Mouse (Mus musculus): Measurements from ENCODE around the gene Atn1. TPM values are rescaled to one million over a fixed set of nuclear protein-coding genes. Genes with fewer than 3 reads are reported as not detected.

Gene Atn1
- polyA plus RNA-seq, 1 experiment from 2014 or later, result 13.1 TPM

- peak within 1 kb of the TSS; percentile 100 for H3K27ac ChIP-seq (ENCODE audit: low read length)
- no peaks in the 10 kb centered on the region for H3K9me3 ChIP-seq (replicated peaks; ENCODE audit: control insufficient read depth, low read length)
- peak within 1 kb of the TSS; percentile 47 for H3K9ac ChIP-seq (ENCODE audit: low read length)
- H3K27me3 ChIP-seq (ENCODE audit: control insufficient read depth, insufficient read depth, low read length), result no peaks in the 10 kb centered on the region
- peak within 1 kb of the TSS; percentile 48 for H3K4me2 ChIP-seq (ENCODE audit: low read depth, low read length)
- WGBS, result 21% methylated on average over 15 of the region's 15 CpGs
- peak within 1 kb of the TSS; percentile 29 for H3K4me3 ChIP-seq (replicated peaks; ENCODE audit: low read length)
- peaks cover 5% of the 10 kb centered on the region; the same call in 1 of the 2 replicates for H3K36me3 ChIP-seq (ENCODE audit: control insufficient read depth, insufficient read depth, low read length)
- peak; percentile 80 for ATAC-seq (ENCODE audit: insufficient read depth, low FRiP score)
- peaks cover 23% of the 10 kb centered on the region for H3K4me1 ChIP-seq (ENCODE audit: control insufficient read depth, insufficient read depth, low read length)
These were observed 17.8 kb downstream of the Atn1 start, which contains the start of gene Ptpn6 for GRCm38 (mm10) chr6:124738511-124739023. Ptpn6 (minus strand) TSS chr6:124738714.

GRCm38 (mm10) chr6:124737040-124737439 is 19.3 kb downstream of the Atn1 start:
- Histone ChIP-seq H3K4me2 (ENCODE audit: low read depth, low read length) (no peak overlapping the region), H3K4me1 (ENCODE audit: control insufficient read depth, insufficient read depth, low read length) (peaks cover 23% of the 10 kb centered on the region), H3K9ac (ENCODE audit: low read length) (no peak overlapping the region), H3K36me3 (ENCODE audit: control insufficient read depth, insufficient read depth, low read length) (no peaks in the 10 kb centered on the region), H3K9me3 (replicated peaks; ENCODE audit: control insufficient read depth, low read length) (no peaks in the 10 kb centered on the region), H3K27ac (ENCODE audit: low read length) (no peak overlapping the region), H3K27me3 (ENCODE audit: control insufficient read depth, insufficient read depth, low read length) (no peaks in the 10 kb centered on the region), H3K4me3 (replicated peaks; ENCODE audit: low read length) (no peak overlapping the region)
- WGBS, result 86% methylated on average over 11 of the region's 11 CpGs
- no peak for ATAC-seq (ENCODE audit: insufficient read depth, low FRiP score)

GRCm38 (mm10) chr6:124734417-124734816 is 21.9 kb downstream of the Atn1 start:
- Histone ChIP-seq H3K4me3 (replicated peaks; ENCODE audit: low read length) (no peak overlapping the region), H3K4me1 (ENCODE audit: control insufficient read depth, insufficient read depth, low read length) (peaks cover 10% of the 10 kb centered on the region), H3K4me2 (ENCODE audit: low read depth, low read length) (no peak overlapping the region), H3K27ac (ENCODE audit: low read length) (no peak overlapping the region), H3K27me3 (ENCODE audit: control insufficient read depth, insufficient read depth, low read length) (no peaks in the 10 kb centered on the region), H3K9me3 (replicated peaks; ENCODE audit: control insufficient read depth, low read length) (no peaks in the 10 kb centered on the region), H3K36me3 (ENCODE audit: control insufficient read depth, insufficient read depth, low read length) (no peaks in the 10 kb centered on the region), H3K9ac (ENCODE audit: low read length) (no peak overlapping the region)
- ATAC-seq (ENCODE audit: insufficient read depth, low FRiP score), result no peak
- WGBS, result 87% methylated on average over 3 of the region's 3 CpGs

GRCm38 (mm10) chr6:124732476-124733370 is 23.6 kb downstream of the Atn1 start:
- H3K27ac ChIP-seq (ENCODE audit: low read length), result 0 out of 2 replicates have a peak overlapping the region, but pooled peaks have one; percentile 31
- 50% methylated on average over 19 of the region's 19 CpGs for WGBS
- peak overlapping the region; percentile 23 for H3K4me3 ChIP-seq (replicated peaks; ENCODE audit: low read length)
- no peaks in the 10 kb centered on the region for H3K4me1 ChIP-seq (ENCODE audit: control insufficient read depth, insufficient read depth, low read length)
- H3K36me3 ChIP-seq (ENCODE audit: control insufficient read depth, insufficient read depth, low read length), result no peaks in the 10 kb centered on the region
- H3K4me2 ChIP-seq (ENCODE audit: low read depth, low read length), result no peak overlapping the region
- peak overlapping the region; percentile 8 for H3K9ac ChIP-seq (ENCODE audit: low read length)
- no peaks in the 10 kb centered on the region for H3K27me3 ChIP-seq (ENCODE audit: control insufficient read depth, insufficient read depth, low read length)
- no peaks in the 10 kb centered on the region for H3K9me3 ChIP-seq (replicated peaks; ENCODE audit: control insufficient read depth, low read length)
- peak; percentile 40; the same call in 1 of the 2 replicates for ATAC-seq (ENCODE audit: insufficient read depth, low FRiP score)

- no peak overlapping the region for H3K4me3 ChIP-seq (replicated peaks; ENCODE audit: low read length)
- ATAC-seq (ENCODE audit: insufficient read depth, low FRiP score), result no peak
- no peaks in the 10 kb centered on the region for H3K27me3 ChIP-seq (ENCODE audit: control insufficient read depth, insufficient read depth, low read length)
- no peaks in the 10 kb centered on the region for H3K36me3 ChIP-seq (ENCODE audit: control insufficient read depth, insufficient read depth, low read length)
- H3K9ac ChIP-seq (ENCODE audit: low read length), result no peak overlapping the region
- H3K9me3 ChIP-seq (replicated peaks; ENCODE audit: control insufficient read depth, low read length), result no peaks in the 10 kb centered on the region
- H3K27ac ChIP-seq (ENCODE audit: low read length), result no peak overlapping the region
- WGBS, result 81% methylated on average over 7 of the region's 7 CpGs
- no peaks in the 10 kb centered on the region for H3K4me1 ChIP-seq (ENCODE audit: control insufficient read depth, insufficient read depth, low read length)
- H3K4me2 ChIP-seq (ENCODE audit: low read depth, low read length), result no peak overlapping the region
These were observed 25.3 kb downstream of the Atn1 start for GRCm38 (mm10) chr6:124731038-124731437.

GRCm38 (mm10) chr6:124729850-124730705 is 26.2 kb downstream of the Atn1 start:
- no peak for ATAC-seq (ENCODE audit: insufficient read depth, low FRiP score)
- Histone ChIP-seq H3K4me1 (ENCODE audit: control insufficient read depth, insufficient read depth, low read length) (no peaks in the 10 kb centered on the region), H3K9ac (ENCODE audit: low read length) (no peak overlapping the region), H3K9me3 (replicated peaks; ENCODE audit: control insufficient read depth, low read length) (no peaks in the 10 kb centered on the region), H3K27ac (ENCODE audit: low read length) (no peak overlapping the region), H3K4me2 (ENCODE audit: low read depth, low read length) (no peak overlapping the region), H3K4me3 (replicated peaks; ENCODE audit: low read length) (no peak overlapping the region), H3K36me3 (ENCODE audit: control insufficient read depth, insufficient read depth, low read length) (no peaks in the 10 kb centered on the region), H3K27me3 (ENCODE audit: control insufficient read depth, insufficient read depth, low read length) (no peaks in the 10 kb centered on the region)
- WGBS, result 79% methylated on average over 8 of the region's 8 CpGs

GRCm38 (mm10) chr6:124728621-124729020 is 27.7 kb downstream of the Atn1 start:
- Histone ChIP-seq H3K4me1 (ENCODE audit: control insufficient read depth, insufficient read depth, low read length) (no peaks in the 10 kb centered on the region), H3K4me3 (replicated peaks; ENCODE audit: low read length) (no peak overlapping the region), H3K9me3 (replicated peaks; ENCODE audit: control insufficient read depth, low read length) (no peaks in the 10 kb centered on the region), H3K9ac (ENCODE audit: low read length) (no peak overlapping the region), H3K27me3 (ENCODE audit: control insufficient read depth, insufficient read depth, low read length) (no peaks in the 10 kb centered on the region), H3K36me3 (ENCODE audit: control insufficient read depth, insufficient read depth, low read length) (no peaks in the 10 kb centered on the region), H3K4me2 (ENCODE audit: low read depth, low read length) (no peak overlapping the region), H3K27ac (ENCODE audit: low read length) (no peak overlapping the region)
- WGBS, result 78% methylated on average over 10 of the region's 10 CpGs
- no peak for ATAC-seq (ENCODE audit: insufficient read depth, low FRiP score)

- Histone ChIP-seq H3K9me3 (replicated peaks; ENCODE audit: control insufficient read depth, low read length) (no peaks in the 10 kb centered on the region), H3K27me3 (ENCODE audit: control insufficient read depth, insufficient read depth, low read length) (no peaks in the 10 kb centered on the region), H3K36me3 (ENCODE audit: control insufficient read depth, insufficient read depth, low read length) (no peaks in the 10 kb centered on the region), H3K4me2 (ENCODE audit: low read depth, low read length) (no peak overlapping the region), H3K27ac (ENCODE audit: low read length) (no peak overlapping the region), H3K9ac (ENCODE audit: low read length) (no peak overlapping the region), H3K4me1 (ENCODE audit: control insufficient read depth, insufficient read depth, low read length) (no peaks in the 10 kb centered on the region; the same call in 1 of the 2 replicates), H3K4me3 (replicated peaks; ENCODE audit: low read length) (no peak overlapping the region)
- 81% methylated on average over 10 of the region's 10 CpGs for WGBS
- no peak for ATAC-seq (ENCODE audit: insufficient read depth, low FRiP score)
These were observed 31.9 kb downstream of the Atn1 start for GRCm38 (mm10) chr6:124724472-124724871.
